Mouse (Mus musculus) forebrain, embryonic 13.5 days (tissue): Measurements from ENCODE around the gene Dvl3. TPM values are rescaled to one million over a fixed set of nuclear protein-coding genes. Genes with fewer than 3 reads are reported as not detected.
A peak's percentile ranks its signal among the peaks of the same experiment; 100 is the strongest.
"Not testable (repeated sequence)": the region's sequence is repeated elsewhere in the genome, so short reads cannot be mapped to it uniquely, and the experiment has no call there.

Source experiments
- ATAC-seq: fragments of 200-750 bp; cut with Nextera tagmentation; 2 replicates; pipeline ENCODE4 v1.8.0; 2017
- H3K27ac ChIP-seq: fragments of 300-500 bp; sonication (generic); 2 replicates; pipeline ENCODE4 v1.5.1; 2015; ENCODE audit warnings: inconsistent platforms, mild to moderate bottlenecking, moderate library complexity
- H3K27me3 ChIP-seq: fragments of 300-500 bp; sonication (generic); 2 replicates; pipeline ENCODE4 v1.6.1; 2015; ENCODE audit warnings: mild to moderate bottlenecking, inconsistent platforms
- H3K36me3 ChIP-seq: fragments of 300-500 bp; sonication (generic); 2 replicates; pipeline ENCODE4 v1.6.1; 2015; ENCODE audit warnings: mild to moderate bottlenecking, inconsistent platforms; ENCODE audit not compliant: poor library complexity, severe bottlenecking
- H3K4me1 ChIP-seq: fragments of 300-500 bp; sonication (generic); 2 replicates; pipeline ENCODE4 v1.6.1; 2015; ENCODE audit warnings: inconsistent platforms
- H3K4me2 ChIP-seq: fragments of 300-500 bp; sonication (generic); 2 replicates; pipeline ENCODE4 v1.6.1; 2015; ENCODE audit warnings: inconsistent platforms, mild to moderate bottlenecking, moderate library complexity
- H3K4me3 ChIP-seq: fragments of 300-500 bp; sonication (generic); 2 replicates; pipeline ENCODE4 v1.5.1; 2015; ENCODE audit warnings: mild to moderate bottlenecking, inconsistent platforms
- H3K9ac ChIP-seq: fragments of 300-500 bp; sonication (generic); 2 replicates; pipeline ENCODE4 v1.6.1; 2015; ENCODE audit warnings: mild to moderate bottlenecking, inconsistent platforms
- H3K9me3 ChIP-seq: fragments of 300-500 bp; sonication (generic); replicated peaks from 2 replicates; pipeline ENCODE4 v1.6.1; 2016; ENCODE audit warnings: inconsistent platforms
- WGBS: fragments of 180-500 bp; shearing (Covaris S2); methylation state at CpG from one replicate; pipeline ENCODE4 v1.1.7; 2015; 5-methylcytosine and 5-hydroxymethylcytosine counted together
- polyA plus RNA-seq: library from polyadenylated mRNA; unstranded; fragments of >200 nt; fragmentation: Nextera tagmentation; extraction: Ambion mirVana; gene quantifications from 2 replicates; pipeline ENCODE4 v1.2.1, GENCODE M21; 2015

The Dvl3 gene
- polyA plus RNA-seq, 1 experiment from 2014 or later = 31.4 TPM

- Histone ChIP-seq H3K9me3 (no peaks in the 10 kb centered on the region), H3K27me3 (no peaks in the 10 kb centered on the region), H3K27ac (no peak overlapping the region), H3K9ac (no peak overlapping the region), H3K4me1 (no peaks in the 10 kb centered on the region), H3K36me3 (no peaks in the 10 kb centered on the region), H3K4me3 (no peak overlapping the region), H3K4me2 (no peak overlapping the region)
- 75% methylated on average over 2 of the region's 2 CpGs for WGBS
- ATAC-seq = no peak
These were observed 35.0 kb upstream of the Dvl3 start for GRCm38 (mm10) chr16:20481746-20482145.

DNA sequence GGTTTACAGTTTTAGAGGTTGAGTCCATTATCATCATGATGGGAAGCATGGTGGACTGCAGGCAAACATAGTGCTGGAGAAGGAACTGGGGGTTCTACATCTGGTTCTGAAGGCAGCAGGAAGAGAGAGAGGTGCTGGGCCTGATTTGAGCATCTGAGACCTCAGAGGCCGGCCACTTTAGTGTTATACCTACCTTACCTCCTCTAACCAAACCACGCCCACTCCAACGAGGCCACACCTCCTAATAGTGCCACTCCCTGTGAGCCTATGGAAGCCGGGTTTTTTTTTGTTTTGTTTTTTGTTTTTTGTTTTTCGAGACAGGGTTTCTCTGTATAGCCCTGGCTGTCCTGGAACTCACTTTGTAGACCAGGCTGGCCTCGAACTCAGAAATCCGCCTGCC lies 33.1 kb upstream of the Dvl3 start:
- H3K9me3 ChIP-seq, H3K36me3 ChIP-seq, H3K9ac ChIP-seq, H3K27me3 ChIP-seq, H3K27ac ChIP-seq, H3K4me3 ChIP-seq, H3K4me1 ChIP-seq, H3K4me2 ChIP-seq, ATAC-seq: not testable (repeated sequence)
- WGBS = 86% methylated on average over 7 of the region's 7 CpGs

DNA sequence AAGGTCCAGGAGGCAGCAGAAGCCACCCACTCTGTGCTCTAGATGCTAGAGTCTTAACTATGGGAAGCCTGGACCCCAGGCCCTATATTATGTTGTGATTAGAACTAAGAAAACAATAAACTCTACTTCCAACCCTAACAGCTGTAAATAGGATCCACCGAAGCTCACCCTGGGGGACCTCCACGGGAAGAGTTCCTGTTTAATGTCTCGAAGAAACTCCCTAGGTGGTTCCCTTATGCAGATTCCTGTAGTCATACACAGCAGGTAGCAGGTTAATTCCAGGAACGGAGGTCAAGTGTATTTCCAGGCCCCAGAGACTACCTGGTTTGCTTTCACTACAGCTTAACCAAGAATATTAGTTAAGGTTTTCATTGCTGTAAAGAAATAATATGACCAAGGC lies 31.7 kb upstream of the Dvl3 start:
- Histone ChIP-seq H3K27me3 (no peaks in the 10 kb centered on the region), H3K27ac (no peak overlapping the region), H3K4me2 (no peak overlapping the region), H3K9me3 (no peaks in the 10 kb centered on the region), H3K4me1 (no peaks in the 10 kb centered on the region), H3K9ac (no peak overlapping the region), H3K4me3 (no peak overlapping the region), H3K36me3 (no peaks in the 10 kb centered on the region)
- 45% methylated on average over 4 of the region's 4 CpGs for WGBS
- ATAC-seq = no peak

DNA sequence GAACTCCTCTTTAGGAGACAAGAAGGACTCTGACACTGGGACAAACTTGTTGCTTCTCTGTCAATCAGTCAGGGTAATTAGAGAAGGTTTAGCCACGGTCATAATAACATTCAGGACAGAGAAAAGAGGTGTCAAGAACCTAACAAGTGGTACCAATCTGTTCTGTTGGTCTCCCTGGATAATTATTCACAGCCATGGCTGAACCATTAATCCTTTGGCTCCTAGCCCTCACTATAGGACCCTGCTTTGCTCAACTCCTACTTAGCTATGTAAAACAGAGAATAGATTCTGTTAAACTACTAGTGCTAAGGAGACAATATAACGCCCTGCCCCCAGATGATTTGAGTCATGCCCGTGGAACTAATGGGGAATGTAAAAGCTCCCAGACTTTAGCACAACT lies 30.7 kb upstream of the Dvl3 start:
- no peak overlapping the region for H3K9ac ChIP-seq
- no peak overlapping the region for H3K4me3 ChIP-seq
- WGBS = 60% methylated on average over 3 of the region's 3 CpGs
- no peaks in the 10 kb centered on the region for H3K27me3 ChIP-seq
- H3K9me3 ChIP-seq = no peaks in the 10 kb centered on the region
- no peak overlapping the region for H3K4me2 ChIP-seq
- no peak for ATAC-seq
- H3K36me3 ChIP-seq = no peaks in the 10 kb centered on the region
- no peaks in the 10 kb centered on the region for H3K4me1 ChIP-seq
- H3K27ac ChIP-seq = no peak overlapping the region

DNA sequence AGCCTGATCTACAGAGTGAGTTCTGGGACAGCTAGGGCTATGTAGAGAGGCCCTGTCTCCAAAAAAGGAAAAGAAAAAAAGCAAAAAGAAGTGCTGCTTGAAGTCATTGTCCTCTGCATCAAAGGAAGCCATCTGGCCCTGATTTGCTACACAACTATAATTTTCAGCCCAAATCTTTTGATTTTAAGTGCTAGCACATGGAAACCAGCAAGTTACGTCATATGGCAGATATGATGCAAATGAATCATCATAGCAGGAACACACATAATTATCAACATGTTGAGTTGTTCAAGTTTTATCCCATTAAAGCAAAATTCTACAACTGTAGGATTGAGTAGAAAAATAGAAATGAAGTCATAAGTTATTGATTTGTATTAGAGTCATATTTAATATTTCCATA lies 28.6 kb upstream of the Dvl3 start:
- Histone ChIP-seq H3K4me1 (no peaks in the 10 kb centered on the region), H3K4me3 (no peak overlapping the region), H3K36me3 (no peaks in the 10 kb centered on the region), H3K4me2 (no peak overlapping the region), H3K9ac (no peak overlapping the region), H3K9me3 (no peaks in the 10 kb centered on the region), H3K27me3 (no peaks in the 10 kb centered on the region), H3K27ac (no peak overlapping the region)
- ATAC-seq = no peak
- 85% methylated on average over 1 of the region's 1 CpGs for whole genome bisulfite sequencing

DNA sequence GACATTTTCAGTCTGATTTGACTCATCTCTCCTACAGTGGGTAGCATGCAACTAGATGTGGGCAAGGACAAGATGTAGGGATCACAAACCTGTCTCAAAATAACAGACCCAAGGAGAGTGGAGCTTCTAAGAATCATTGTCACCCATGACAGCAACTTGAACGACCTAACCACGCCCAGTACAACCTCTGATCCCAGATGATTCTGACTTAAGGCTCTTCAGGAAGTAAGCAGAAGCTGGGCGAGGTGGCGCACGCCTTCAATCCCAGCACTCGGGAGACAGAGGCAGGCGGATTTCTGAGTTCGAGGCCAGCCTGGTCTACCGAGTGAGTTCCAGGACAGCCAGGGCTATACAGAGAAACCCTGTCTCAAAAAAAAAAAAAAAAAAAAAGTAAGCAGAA lies 28.0 kb upstream of the Dvl3 start:
- H3K36me3 ChIP-seq, H3K4me1 ChIP-seq, H3K27ac ChIP-seq, H3K9ac ChIP-seq, H3K27me3 ChIP-seq, ATAC-seq, H3K4me3 ChIP-seq, H3K4me2 ChIP-seq, H3K9me3 ChIP-seq: not testable (repeated sequence)
- WGBS = 86% methylated on average over 9 of the region's 9 CpGs

GRCm38 (mm10) chr16:20489233-20489632 lies 27.5 kb upstream of the Dvl3 start:
- Histone ChIP-seq H3K9ac (no peak overlapping the region), H3K36me3 (no peaks in the 10 kb centered on the region), H3K4me2 (no peak overlapping the region), H3K4me1 (no peaks in the 10 kb centered on the region), H3K27ac (no peak overlapping the region), H3K27me3 (no peaks in the 10 kb centered on the region), H3K4me3 (no peak overlapping the region), H3K9me3 (no peaks in the 10 kb centered on the region)
- ATAC-seq = no peak
- WGBS = 82% methylated on average over 2 of the region's 2 CpGs

DNA sequence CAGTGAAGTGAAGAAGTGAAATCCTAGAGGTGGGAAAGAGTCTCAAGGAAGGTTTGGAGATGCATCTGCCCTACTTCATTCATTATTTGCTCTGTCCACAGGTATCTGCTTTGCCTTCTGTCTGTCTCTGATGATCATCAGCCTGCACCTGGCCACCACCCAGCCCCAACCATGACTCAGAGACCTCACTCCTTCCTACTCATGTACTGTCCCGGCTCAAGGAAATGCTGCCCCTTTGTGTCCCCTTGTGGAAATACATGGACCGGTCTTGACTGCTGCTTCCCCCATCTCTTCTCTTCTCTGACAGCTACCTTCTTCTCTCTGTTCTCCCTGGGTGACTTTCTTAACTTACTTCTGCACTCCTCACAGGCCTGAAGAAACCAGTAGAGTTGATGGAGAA lies 26.2 kb upstream of the Dvl3 start:
- Histone ChIP-seq H3K4me2 (no peak overlapping the region), H3K27ac (no peak overlapping the region), H3K9me3 (no peaks in the 10 kb centered on the region), H3K9ac (no peak overlapping the region), H3K4me3 (no peak overlapping the region), H3K4me1 (no peaks in the 10 kb centered on the region), H3K36me3 (no peaks in the 10 kb centered on the region), H3K27me3 (no peaks in the 10 kb centered on the region)
- WGBS = 53% methylated on average over 2 of the region's 2 CpGs
- no peak for ATAC-seq

GRCm38 (mm10) chr16:20491301-20491700 lies 25.5 kb upstream of the Dvl3 start:
- no peak overlapping the region for H3K9ac ChIP-seq
- H3K27me3 ChIP-seq = peaks cover 4% of the 10 kb centered on the region; the same call in 1 of the 2 replicates
- no peak overlapping the region for H3K4me2 ChIP-seq
- ATAC-seq = no peak
- H3K9me3 ChIP-seq = no peaks in the 10 kb centered on the region
- no peak overlapping the region for H3K4me3 ChIP-seq
- no peaks in the 10 kb centered on the region for H3K36me3 ChIP-seq
- H3K27ac ChIP-seq = no peak overlapping the region
- no peaks in the 10 kb centered on the region for H3K4me1 ChIP-seq
- WGBS = 79% methylated on average over 2 of the region's 2 CpGs

GRCm38 (mm10) chr16:20493452-20493851 lies 23.3 kb upstream of the Dvl3 start:
- no peaks in the 10 kb centered on the region for H3K9me3 ChIP-seq
- H3K4me1 ChIP-seq = peaks cover 10% of the 10 kb centered on the region; the same call in 1 of the 2 replicates
- H3K27me3 ChIP-seq = peaks cover 17% of the 10 kb centered on the region
- no peaks in the 10 kb centered on the region for H3K36me3 ChIP-seq
- no peak overlapping the region for H3K4me3 ChIP-seq
- no peak overlapping the region for H3K4me2 ChIP-seq
- no peak for ATAC-seq
- WGBS = 80% methylated on average over 2 of the region's 2 CpGs
- H3K27ac ChIP-seq = no peak overlapping the region
- H3K9ac ChIP-seq = no peak overlapping the region

- H3K4me2 ChIP-seq = peak overlapping the region; percentile 55
- peaks cover 17% of the 10 kb centered on the region for H3K27me3 ChIP-seq
- 22% methylated on average over 25 of the region's 25 CpGs for WGBS
- H3K9me3 ChIP-seq = no peaks in the 10 kb centered on the region
- H3K4me1 ChIP-seq = peaks cover 22% of the 10 kb centered on the region
- peak overlapping the region; percentile 27 for H3K4me3 ChIP-seq
- no peak overlapping the region for H3K27ac ChIP-seq
- H3K9ac ChIP-seq = peak overlapping the region; percentile 50; the same call in 1 of the 2 replicates
- peak; percentile 48 for ATAC-seq
- peaks cover 10% of the 10 kb centered on the region for H3K36me3 ChIP-seq
These were observed 19.8 kb upstream of the Dvl3 start for GRCm38 (mm10) chr16:20496671-20497600.

- H3K4me1 ChIP-seq = peaks cover 22% of the 10 kb centered on the region
- 12% methylated on average over 16 of the region's 16 CpGs for WGBS
- H3K4me3 ChIP-seq = peak overlapping the region; percentile 86
- H3K27ac ChIP-seq = no peak overlapping the region
- H3K9me3 ChIP-seq = no peaks in the 10 kb centered on the region
- H3K36me3 ChIP-seq = peaks cover 22% of the 10 kb centered on the region
- H3K9ac ChIP-seq = peak overlapping the region; percentile 91
- peaks cover 17% of the 10 kb centered on the region for H3K27me3 ChIP-seq
- H3K4me2 ChIP-seq = peak overlapping the region; percentile 79
- no peak for ATAC-seq
These were observed 18.7 kb upstream of the Dvl3 start for GRCm38 (mm10) chr16:20497980-20498676.
